Mouse (Mus musculus): ENCODE data around the gene Dydc1.

The Dydc1 gene

DNA sequence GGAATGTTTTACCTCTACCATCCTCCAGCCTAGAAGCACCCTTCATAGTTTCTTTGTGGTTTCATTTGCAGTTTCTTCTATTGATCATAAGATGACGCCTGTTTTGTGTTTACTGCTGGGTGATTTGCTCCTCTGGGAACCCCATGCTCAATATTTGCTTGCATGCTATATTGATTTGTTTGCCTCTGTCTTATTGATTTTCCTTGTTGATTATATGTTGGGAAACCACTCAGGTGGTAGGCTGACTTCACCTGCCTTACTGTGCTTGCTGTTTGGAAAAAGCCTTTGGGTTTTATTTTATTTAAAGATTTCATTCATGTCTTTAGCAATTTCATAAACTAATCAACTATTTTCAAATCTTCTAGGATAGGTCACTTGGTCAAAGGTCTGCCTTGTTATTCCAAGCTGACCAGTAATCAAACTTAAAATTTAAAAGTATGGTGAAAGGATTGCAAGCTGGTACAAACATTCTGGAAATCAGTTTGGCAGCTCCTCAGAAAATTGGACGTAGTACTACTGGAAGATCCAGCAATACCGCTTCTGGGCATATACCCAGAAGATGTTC is 23.7 kb downstream of the Dydc1 start:
- DNase-seq (ENCODE audit: extremely low read depth, insufficient read length, low spot score), result no peak

GRCm38 (mm10) chr14:41098726-41099125 is 26.0 kb downstream of the Dydc1 start:
- no peak for DNase-seq (ENCODE audit: extremely low read depth, insufficient read length, low spot score)

DNA sequence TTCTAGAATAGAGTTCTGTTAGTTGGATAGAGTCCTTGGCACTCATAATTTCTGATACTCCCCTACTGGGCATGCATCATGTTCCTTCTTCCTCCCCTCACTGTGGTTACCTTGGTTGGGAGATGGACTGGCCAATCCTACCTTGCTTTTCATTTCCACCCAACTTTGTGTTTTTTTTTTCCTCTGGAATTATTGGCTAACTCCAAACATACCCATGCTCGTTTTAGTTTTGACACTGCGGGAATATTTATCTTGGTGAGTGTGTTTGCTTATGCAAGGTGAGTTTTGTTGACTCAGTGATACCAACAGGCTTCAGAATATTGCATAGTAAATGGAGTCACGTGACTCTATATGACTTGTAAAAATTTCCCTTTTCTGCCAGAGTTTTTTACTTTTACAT is 28.0 kb downstream of the Dydc1 start:
- no peak for DNase-seq (ENCODE audit: extremely low read depth, insufficient read length, low spot score)

DNA sequence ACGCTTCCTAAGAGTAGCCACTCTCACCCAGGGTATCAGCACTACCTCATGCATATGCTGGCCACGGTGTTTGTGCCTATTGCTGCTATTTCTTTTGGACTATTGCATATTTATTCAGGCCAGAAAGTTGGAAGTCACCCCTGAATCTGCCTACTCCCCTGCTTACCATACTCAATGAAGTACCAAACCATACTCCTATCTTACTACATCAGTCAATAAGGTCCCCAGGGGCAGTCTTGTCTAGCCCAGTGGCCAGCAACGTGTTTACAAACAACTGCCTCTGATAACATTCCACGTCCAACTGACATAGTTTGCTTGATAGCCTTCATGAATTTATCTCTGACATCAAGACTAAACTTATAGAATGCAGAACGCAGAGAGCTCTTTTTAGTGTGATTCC is 28.5 kb downstream of the Dydc1 start:
- DNase-seq (ENCODE audit: extremely low read depth, insufficient read length, low spot score), result no peak

DNA sequence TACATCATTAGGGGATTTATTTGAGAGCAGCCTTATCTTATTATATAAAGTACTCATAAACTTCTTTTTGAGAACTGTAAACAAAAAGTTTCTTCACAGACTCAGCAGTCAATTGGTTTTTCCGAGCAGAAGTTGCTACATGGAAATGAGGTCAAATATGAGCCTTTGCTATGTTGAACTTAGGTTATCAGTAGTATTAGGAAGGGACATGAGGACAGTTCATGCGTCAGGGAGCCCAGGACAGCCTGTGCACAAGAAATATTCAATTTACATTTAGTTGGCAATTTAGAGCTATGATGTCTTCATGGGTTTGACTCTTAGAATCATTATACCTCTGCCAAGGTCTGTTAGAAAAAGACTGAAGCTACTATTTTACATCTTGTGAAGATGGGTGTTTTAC is 29.6 kb downstream of the Dydc1 start:
- DNase-seq (ENCODE audit: extremely low read depth, insufficient read length, low spot score), result no peak

GRCm38 (mm10) chr14:41104853-41105444 is 32.2 kb downstream of the Dydc1 start, which contains the start of gene Mat1a:
Gene Mat1a (plus strand): TSS chr14:41105035.
- no peak for DNase-seq (ENCODE audit: extremely low read depth, insufficient read length, low spot score)

- DNase-seq (ENCODE audit: extremely low read depth, insufficient read length, low spot score), result no peak
Measured at GRCm38 (mm10) chr14:41111031-41111668, 38.4 kb downstream of the Dydc1 start.

DNA sequence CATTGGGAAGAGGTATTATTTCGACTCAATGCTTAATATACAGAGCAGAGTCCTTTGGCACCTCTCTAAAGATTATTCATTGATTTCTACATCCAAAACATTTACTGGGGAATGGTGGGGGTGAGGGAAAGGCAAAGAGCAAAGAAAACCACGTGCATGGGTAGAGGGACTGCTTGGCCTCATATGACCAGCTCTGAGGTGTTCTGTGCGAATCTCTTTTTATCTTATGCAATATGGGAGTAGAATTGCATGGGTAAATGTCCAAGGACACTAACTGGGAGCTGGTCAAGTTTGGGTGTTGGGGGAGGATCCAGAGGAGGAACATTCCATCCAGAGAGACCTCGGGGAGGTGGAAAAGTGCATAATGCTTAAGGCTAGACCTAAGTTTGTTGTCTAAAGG is 40.2 kb downstream of the Dydc1 start:
- no peak for DNase-seq (ENCODE audit: extremely low read depth, insufficient read length, low spot score)

DNA sequence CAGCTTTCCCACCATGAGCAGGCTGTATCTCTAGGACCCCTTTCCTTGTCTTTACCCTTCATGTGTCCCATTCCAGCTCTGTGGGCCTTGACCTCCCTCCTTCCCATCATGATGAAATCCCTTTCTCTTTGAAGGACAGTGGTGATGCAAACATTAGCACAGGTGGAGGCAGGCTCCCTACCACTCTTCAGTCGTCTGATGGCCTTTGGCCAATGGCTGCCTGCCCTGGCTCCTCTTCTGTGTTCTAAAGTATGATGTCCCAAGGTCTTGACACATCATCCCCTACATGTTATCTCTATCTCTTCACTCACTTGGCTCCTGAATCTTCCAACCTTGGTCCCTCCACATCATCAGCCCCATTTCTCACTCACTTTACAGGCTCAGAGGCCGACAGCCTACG is 43.6 kb downstream of the Dydc1 start:
- no peak for DNase-seq (ENCODE audit: extremely low read depth, insufficient read length, low spot score)

GRCm38 (mm10) chr14:41124683-41125082 is 52.0 kb downstream of the Dydc1 start:
- DNase-seq (ENCODE audit: extremely low read depth, insufficient read length, low spot score), result no peak

DNA sequence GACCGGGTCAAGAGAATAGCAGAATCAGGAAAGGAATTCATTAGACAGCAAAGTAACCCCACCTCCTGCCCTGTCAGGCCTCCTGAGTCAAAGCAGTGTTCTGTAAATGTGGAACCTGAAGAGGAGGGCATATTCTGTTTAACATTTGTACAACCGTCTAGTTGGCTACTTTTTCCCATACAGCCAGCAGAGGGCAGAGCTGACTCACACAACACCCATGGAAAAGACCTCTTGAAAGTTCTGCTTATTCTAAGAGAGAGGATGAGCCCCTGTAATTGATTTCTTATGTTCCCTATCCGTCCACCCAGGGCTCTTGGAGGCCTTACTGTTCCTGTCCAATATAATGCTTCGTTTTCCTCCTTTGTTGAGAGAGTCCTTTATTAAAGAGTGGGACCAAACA is 55.3 kb downstream of the Dydc1 start:
- DNase-seq (ENCODE audit: extremely low read depth, insufficient read length, low spot score), result no peak

DNA sequence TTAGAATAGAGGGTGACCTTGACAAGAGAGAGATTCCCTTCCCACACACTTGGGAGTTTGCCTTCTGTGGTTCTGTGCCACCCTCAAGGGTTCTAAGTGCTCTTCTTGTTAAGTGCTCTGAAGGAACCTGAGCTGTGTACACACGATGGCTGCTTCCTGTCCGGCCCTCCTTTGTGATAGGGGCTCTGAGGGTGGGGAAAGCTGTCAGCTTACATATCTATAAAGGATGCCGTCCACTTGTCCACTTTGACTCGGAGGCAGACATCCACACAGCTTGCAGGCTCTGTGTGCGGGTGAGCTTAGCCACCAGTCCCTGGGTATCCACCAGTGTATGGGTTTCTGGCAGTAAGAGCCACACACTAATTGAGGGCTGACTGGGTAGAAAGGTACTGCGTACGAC is 58.8 kb downstream of the Dydc1 start, which contains the start of gene Sftpa1:
Gene Sftpa1, plus strand, starts transcription at position 243 of the 400 bp plus-strand sequence.
- DNase-seq (ENCODE audit: extremely low read depth, insufficient read length, low spot score), result no peak

DNA sequence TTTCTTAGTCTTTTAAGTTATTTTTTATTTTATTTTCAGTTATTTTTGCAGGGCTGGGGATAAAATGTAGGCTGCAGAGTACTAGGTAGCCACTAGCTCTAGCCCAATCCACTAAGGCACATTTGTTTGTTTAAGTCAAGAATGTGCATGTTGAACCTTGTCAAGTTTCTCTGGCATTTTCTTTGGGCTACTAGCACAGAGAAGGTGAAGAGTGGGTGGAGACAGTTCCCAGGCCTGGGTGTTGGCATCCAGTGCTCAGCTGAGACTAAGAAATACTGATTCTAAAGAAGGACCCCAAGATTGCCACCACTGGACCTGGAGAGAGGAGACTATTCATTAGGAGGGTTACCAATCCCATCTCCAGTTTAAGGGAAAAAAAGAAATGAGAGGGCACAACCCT is 64.3 kb downstream of the Dydc1 start:
- DNase-seq (ENCODE audit: extremely low read depth, insufficient read length, low spot score), result no peak

GRCm38 (mm10) chr14:41140686-41141085 is 68.0 kb downstream of the Dydc1 start:
- no peak for DNase-seq (ENCODE audit: extremely low read depth, insufficient read length, low spot score)

Data from 3134 (cell line).